Mouse (Mus musculus) C2C12 (cell line): ENCODE results near the gene Lypd3. TPM values are rescaled to one million over a fixed set of nuclear protein-coding genes. Genes with fewer than 3 reads are reported as not detected.

Experiments
- H3K27me3 ChIP-seq: one replicate; pipeline ENCODE4 v1.6.1; 2011; ENCODE audit not compliant: control insufficient read depth, insufficient read depth, insufficient read length
- H3K36me3 ChIP-seq: one replicate; pipeline ENCODE4 v1.6.1; 2011; ENCODE audit not compliant: control insufficient read depth, insufficient read depth
- H3K4me3 ChIP-seq: one replicate; pipeline ENCODE4 v1.5.1; 2011; ENCODE audit warnings: mild to moderate bottlenecking, control low read depth; ENCODE audit not compliant: poor library complexity, insufficient read depth, severe bottlenecking
- H3K79me2 ChIP-seq: one replicate; pipeline ENCODE4 v1.6.1; 2011; ENCODE audit not compliant: control insufficient read depth, insufficient read depth
- H3K79me3 ChIP-seq: one replicate; pipeline ENCODE4 v1.6.1; 2011; ENCODE audit warnings: low read depth, control low read depth
- H3ac ChIP-seq: one replicate; pipeline ENCODE3; 2011; ENCODE audit warnings: low read depth; ENCODE audit not compliant: control insufficient read depth, insufficient read length
- CEBPB ChIP-seq: IDR thresholded peaks from one replicate; pipeline ENCODE4 v1.6.1; 2011; ENCODE audit warnings: low read depth, mild to moderate bottlenecking, control low read depth, moderate library complexity
- CTCF ChIP-seq: IDR thresholded peaks from one replicate; pipeline ENCODE4 v1.5.1; 2011; ENCODE audit not compliant: control insufficient read depth, insufficient read depth, insufficient read length
- FOSL1 ChIP-seq: IDR thresholded peaks from one replicate; pipeline ENCODE4 v1.8.0; 2011; ENCODE audit warnings: mild to moderate bottlenecking, low read length; ENCODE audit not compliant: poor library complexity, insufficient read depth, severe bottlenecking
- MAX ChIP-seq: IDR thresholded peaks from one replicate; pipeline ENCODE4 v1.6.1; 2011; ENCODE audit warnings: mild to moderate bottlenecking, control low read depth
- MYOD1 ChIP-seq: IDR thresholded peaks from one replicate; pipeline ENCODE4 v1.6.1; 2011; ENCODE audit warnings: low read depth; ENCODE audit not compliant: control insufficient read depth, insufficient read length
- MYOG ChIP-seq: IDR thresholded peaks from one replicate; pipeline ENCODE4 v1.6.1; 2011; ENCODE audit not compliant: control insufficient read depth, insufficient read length; ENCODE audit errors: extremely low read depth
- USF1 ChIP-seq: IDR thresholded peaks from one replicate; pipeline ENCODE4 v1.6.1; 2011; ENCODE audit warnings: low read depth, mild to moderate bottlenecking, control low read depth, moderate library complexity
- polyA plus RNA-seq: library from polyadenylated mRNA; unstranded; fragments of >200 nt; fragmentation: generic; extraction: Trizol; gene quantifications from one replicate; pipeline ENCODE4 v1.2.1, GENCODE M21; 2012; ENCODE audit warnings: missing spikeins

The Lypd3 gene
- polyA plus RNA-seq, 1 experiment, result not detected

GRCm38 (mm10) chr7:24592781-24593180 lies 43.6 kb upstream of the Lypd3 start:
- Histone ChIP-seq H3K27me3 (no peaks in the 10 kb centered on the region), H3K4me3 (no peak overlapping the region), H3K36me3 (no peaks in the 10 kb centered on the region), H3K79me3 (no peaks in the 10 kb centered on the region), H3ac (no peak overlapping the region), H3K79me2 (no peaks in the 10 kb centered on the region)
- TF ChIP-seq MYOD1 (no peak), USF1 (no peak), FOSL1 (no peak), CEBPB (no peak), MAX (no peak), MYOG (no peak), CTCF (no peak)

- Histone ChIP-seq H3K79me3 (no peaks in the 10 kb centered on the region), H3K36me3 (no peaks in the 10 kb centered on the region)
- TF ChIP-seq USF1 (no peak), MAX (no peak), CEBPB (no peak), FOSL1 (no peak), CTCF (no peak), MYOG (no peak), MYOD1 (no peak)
These were observed 42.6 kb upstream of the Lypd3 start for GRCm38 (mm10) chr7:24593621-24594308.

GRCm38 (mm10) chr7:24594309-24594803 lies 42.0 kb upstream of the Lypd3 start:
- Histone ChIP-seq H3ac (peak overlapping the region; percentile 89), H3K27me3 (no peaks in the 10 kb centered on the region), H3K36me3 (no peaks in the 10 kb centered on the region), H3K4me3 (peak overlapping the region; percentile 50), H3K79me3 (no peaks in the 10 kb centered on the region), H3K79me2 (no peaks in the 10 kb centered on the region)
- TF ChIP-seq MYOD1 (no peak), CEBPB (no peak), MAX (no peak), CTCF (no peak), USF1 (no peak), MYOG (no peak), FOSL1 (no peak)

More at GRCm38 (mm10) chr7:24593621-24594308, 42.6 kb upstream of the Lypd3 start:
- Histone ChIP-seq H3K79me2 (no peaks in the 10 kb centered on the region), H3K27me3 (no peaks in the 10 kb centered on the region), H3K4me3 (peak overlapping the region; percentile 50), H3ac (peak overlapping the region; percentile 89)

- Histone ChIP-seq H3K27me3 (no peaks in the 10 kb centered on the region), H3K36me3 (no peaks in the 10 kb centered on the region), H3K79me2 (no peaks in the 10 kb centered on the region), H3K4me3 (no peak overlapping the region), H3ac (no peak overlapping the region), H3K79me3 (no peaks in the 10 kb centered on the region)
- TF ChIP-seq MYOD1 (no peak), USF1 (no peak), FOSL1 (no peak), CEBPB (no peak), CTCF (no peak), MYOG (no peak)
These were observed 40.9 kb upstream of the Lypd3 start for GRCm38 (mm10) chr7:24595464-24595863.

- H3ac ChIP-seq, result no peak overlapping the region
- no peak overlapping the region for H3K4me3 ChIP-seq
- no peaks in the 10 kb centered on the region for H3K79me3 ChIP-seq
- TF ChIP-seq FOSL1 (no peak), CEBPB (no peak), MYOD1 (no peak), MYOG (no peak), USF1 (no peak), CTCF (no peak), MAX (no peak)
- no peaks in the 10 kb centered on the region for H3K36me3 ChIP-seq
- no peaks in the 10 kb centered on the region for H3K79me2 ChIP-seq
- no peaks in the 10 kb centered on the region for H3K27me3 ChIP-seq
These were observed 38.2 kb upstream of the Lypd3 start for GRCm38 (mm10) chr7:24598121-24598520.
